Mouse (Mus musculus) forebrain, embryonic 12.5 days (tissue): ENCODE results near the gene Lnx2. TPM values are rescaled to one million over a fixed set of nuclear protein-coding genes. Genes with fewer than 3 reads are reported as not detected.

Source experiments
- ATAC-seq: fragments of 200-750 bp; cut with Nextera tagmentation; 2 replicates; pipeline ENCODE4 v1.8.0; 2017; ENCODE audit warnings: moderate TSS enrichment; ENCODE audit not compliant: low FRiP score
- H3K27ac ChIP-seq: fragments of 300-500 bp; sonication (generic); 2 replicates; pipeline ENCODE4 v1.5.1; 2016; ENCODE audit warnings: mild to moderate bottlenecking
- H3K27me3 ChIP-seq: fragments of 300-500 bp; sonication (generic); 2 replicates; pipeline ENCODE4 v1.6.1; 2016; ENCODE audit warnings: mild to moderate bottlenecking
- H3K36me3 ChIP-seq: fragments of 300-500 bp; sonication (generic); replicated peaks from 2 replicates; pipeline ENCODE4 v1.6.1; 2016; ENCODE audit warnings: mild to moderate bottlenecking
- H3K4me1 ChIP-seq: fragments of 300-500 bp; sonication (generic); 2 replicates; pipeline ENCODE4 v1.6.1; 2016
- H3K4me2 ChIP-seq: fragments of 300-500 bp; sonication (generic); 2 replicates; pipeline ENCODE4 v1.6.1; 2016; ENCODE audit warnings: mild to moderate bottlenecking, moderate library complexity
- H3K4me3 ChIP-seq: fragments of 300-500 bp; sonication (generic); replicated peaks from 2 replicates; pipeline ENCODE4 v1.5.1; 2016; ENCODE audit warnings: mild to moderate bottlenecking
- H3K9ac ChIP-seq: fragments of 300-500 bp; sonication (generic); 2 replicates; pipeline ENCODE4 v1.6.1; 2016; ENCODE audit warnings: mild to moderate bottlenecking
- H3K9me3 ChIP-seq: fragments of 300-500 bp; sonication (generic); 2 replicates; pipeline ENCODE4 v1.6.1; 2016
- WGBS: fragments of 180-500 bp; shearing (Covaris S2); methylation state at CpG from one replicate; pipeline ENCODE4 v1.1.7; 2016; 5-methylcytosine and 5-hydroxymethylcytosine counted together
- polyA plus RNA-seq: library from polyadenylated mRNA; unstranded; fragments of >200 nt; fragmentation: Nextera tagmentation; extraction: Ambion mirVana; gene quantifications from 2 replicates; pipeline ENCODE4 v1.2.1, GENCODE M21; 2016

Gene Lnx2
- polyA plus RNA-seq, 1 experiment from 2014 or later = 7.4 TPM

- no peak overlapping the region for H3K9ac ChIP-seq
- WGBS = 93% methylated on average over 4 of the region's 4 CpGs
- no peak overlapping the region for H3K4me2 ChIP-seq
- no peaks in the 10 kb centered on the region for H3K9me3 ChIP-seq
- H3K27me3 ChIP-seq = no peaks in the 10 kb centered on the region
- H3K36me3 ChIP-seq = peaks cover 14% of the 10 kb centered on the region
- H3K27ac ChIP-seq = no peak overlapping the region
- H3K4me1 ChIP-seq = no peaks in the 10 kb centered on the region
- no peak overlapping the region for H3K4me3 ChIP-seq
- ATAC-seq = no peak
These were observed 20.2 kb upstream of the Lnx2 start for GRCm38 (mm10) chr5:147096586-147096985.

- H3K4me2 ChIP-seq = no peak overlapping the region
- no peaks in the 10 kb centered on the region for H3K27me3 ChIP-seq
- no peaks in the 10 kb centered on the region for H3K4me1 ChIP-seq
- WGBS = 92% methylated on average over 6 of the region's 6 CpGs
- no peak for ATAC-seq
- H3K9me3 ChIP-seq = no peaks in the 10 kb centered on the region
- H3K4me3 ChIP-seq = no peak overlapping the region
- H3K9ac ChIP-seq = no peak overlapping the region
- H3K27ac ChIP-seq = no peak overlapping the region
- peaks cover 9% of the 10 kb centered on the region for H3K36me3 ChIP-seq
These were observed 17.9 kb upstream of the Lnx2 start for GRCm38 (mm10) chr5:147094296-147094695.

GRCm38 (mm10) chr5:147092448-147092847 is 16.1 kb upstream of the Lnx2 start:
- Histone ChIP-seq H3K9me3 (no peaks in the 10 kb centered on the region), H3K4me1 (no peaks in the 10 kb centered on the region), H3K4me3 (no peak overlapping the region), H3K27me3 (no peaks in the 10 kb centered on the region), H3K36me3 (no peaks in the 10 kb centered on the region; the same call in 1 of the 2 replicates), H3K4me2 (no peak overlapping the region), H3K9ac (no peak overlapping the region), H3K27ac (no peak overlapping the region)
- WGBS = 94% methylated on average over 7 of the region's 7 CpGs
- ATAC-seq = no peak

- no peak overlapping the region for H3K9ac ChIP-seq
These were observed 14.0 kb upstream of the Lnx2 start for GRCm38 (mm10) chr5:147090256-147090963.

GRCm38 (mm10) chr5:147089836-147090235 is 13.4 kb upstream of the Lnx2 start:
- no peaks in the 10 kb centered on the region for H3K9me3 ChIP-seq
- no peak overlapping the region for H3K27ac ChIP-seq
- no peak overlapping the region for H3K4me2 ChIP-seq
- H3K4me3 ChIP-seq = no peak overlapping the region
- no peaks in the 10 kb centered on the region for H3K4me1 ChIP-seq
- ATAC-seq = no peak
- H3K36me3 ChIP-seq = no peaks in the 10 kb centered on the region; the same call in 1 of the 2 replicates
- no peak overlapping the region for H3K9ac ChIP-seq
- WGBS = 89% methylated on average over 3 of the region's 3 CpGs
- no peaks in the 10 kb centered on the region for H3K27me3 ChIP-seq

More at GRCm38 (mm10) chr5:147090256-147090963, 14.0 kb upstream of the Lnx2 start:
- WGBS = 83% methylated on average over 11 of the region's 11 CpGs
- Histone ChIP-seq H3K4me3 (no peak overlapping the region), H3K27me3 (no peaks in the 10 kb centered on the region), H3K4me1 (no peaks in the 10 kb centered on the region), H3K36me3 (no peaks in the 10 kb centered on the region; the same call in 1 of the 2 replicates), H3K27ac (no peak overlapping the region), H3K4me2 (no peak overlapping the region), H3K9me3 (no peaks in the 10 kb centered on the region)
- no peak for ATAC-seq

- Histone ChIP-seq H3K9me3 (no peaks in the 10 kb centered on the region), H3K9ac (no peak overlapping the region), H3K4me3 (no peak overlapping the region), H3K4me2 (no peak overlapping the region), H3K4me1 (no peaks in the 10 kb centered on the region), H3K27ac (no peak overlapping the region), H3K36me3 (peaks cover 3% of the 10 kb centered on the region; the same call in 1 of the 2 replicates), H3K27me3 (no peaks in the 10 kb centered on the region)
- 94% methylated on average over 4 of the region's 4 CpGs for WGBS
- no peak for ATAC-seq
These were observed 10.4 kb upstream of the Lnx2 start for GRCm38 (mm10) chr5:147086816-147087215.

- no peak overlapping the region for H3K27ac ChIP-seq
- 93% methylated on average over 9 of the region's 9 CpGs for WGBS
These were observed 9.0 kb upstream of the Lnx2 start for GRCm38 (mm10) chr5:147085201-147085894.

GRCm38 (mm10) chr5:147078110-147078900 is 1.9 kb upstream of the Lnx2 start:
- no peak overlapping the region for H3K27ac ChIP-seq
- WGBS = 62% methylated on average over 11 of the region's 11 CpGs
- peak overlapping the region; percentile 78 for H3K4me3 ChIP-seq
- peak overlapping the region; percentile 79 for H3K9ac ChIP-seq
- H3K4me2 ChIP-seq = peak overlapping the region; percentile 94
- no peaks in the 10 kb centered on the region; the same call in 1 of the 2 replicates for H3K36me3 ChIP-seq
- no peak for ATAC-seq
- 0 out of 2 replicates have a peak, but pooled peaks cover 4% of the 10 kb centered on the region for H3K27me3 ChIP-seq
- no peaks in the 10 kb centered on the region for H3K9me3 ChIP-seq
- H3K4me1 ChIP-seq = peaks cover 25% of the 10 kb centered on the region

More at GRCm38 (mm10) chr5:147085201-147085894, 9.0 kb upstream of the Lnx2 start:
- Histone ChIP-seq H3K4me3 (no peak overlapping the region), H3K9ac (no peak overlapping the region), H3K4me1 (no peaks in the 10 kb centered on the region), H3K4me2 (no peak overlapping the region), H3K36me3 (peaks cover 3% of the 10 kb centered on the region; the same call in 1 of the 2 replicates), H3K27me3 (no peaks in the 10 kb centered on the region), H3K9me3 (no peaks in the 10 kb centered on the region)
- no peak for ATAC-seq

- H3K9ac ChIP-seq = peak overlapping the region; percentile 79
- no peaks in the 10 kb centered on the region for H3K9me3 ChIP-seq
- H3K27ac ChIP-seq = peak overlapping the region; percentile 89; the same call in 1 of the 2 replicates
- H3K36me3 ChIP-seq = no peaks in the 10 kb centered on the region; the same call in 1 of the 2 replicates
- H3K4me3 ChIP-seq = peak overlapping the region; percentile 78
- H3K4me1 ChIP-seq = peaks cover 25% of the 10 kb centered on the region
- 0 out of 2 replicates have a peak, but pooled peaks cover 4% of the 10 kb centered on the region for H3K27me3 ChIP-seq
- ATAC-seq = peak; percentile 80
- WGBS = under 1% methylated on average over 56 of the region's 57 CpGs
- H3K4me2 ChIP-seq = peak overlapping the region; percentile 94
These were observed 1.1 kb upstream of the Lnx2 start for GRCm38 (mm10) chr5:147077305-147078034.

GRCm38 (mm10) chr5:147076799-147077165 is 396 bp upstream of the Lnx2 start, which contains the start of gene Polr1d:
Polr1d (plus strand) TSS chr5:147077050.
- WGBS = 3% methylated on average over 17 of the region's 17 CpGs
- H3K27ac ChIP-seq = peak within 1 kb of the TSS; percentile 89

More at GRCm38 (mm10) chr5:147076799-147077165, 396 bp upstream of the Lnx2 start, which contains the start of gene Polr1d:
- Histone ChIP-seq H3K27me3 (0 out of 2 replicates have a peak, but pooled peaks cover 4% of the 10 kb centered on the region), H3K4me2 (peak within 1 kb of the TSS; percentile 94), H3K9ac (peak within 1 kb of the TSS; percentile 79), H3K4me1 (peaks cover 25% of the 10 kb centered on the region), H3K4me3 (peak within 1 kb of the TSS; percentile 78), H3K9me3 (no peaks in the 10 kb centered on the region), H3K36me3 (no peaks in the 10 kb centered on the region; the same call in 1 of the 2 replicates)
- ATAC-seq = no peak
